ENCODE assay signal across 8 mouse cellular contexts in the genomic region with DNA sequence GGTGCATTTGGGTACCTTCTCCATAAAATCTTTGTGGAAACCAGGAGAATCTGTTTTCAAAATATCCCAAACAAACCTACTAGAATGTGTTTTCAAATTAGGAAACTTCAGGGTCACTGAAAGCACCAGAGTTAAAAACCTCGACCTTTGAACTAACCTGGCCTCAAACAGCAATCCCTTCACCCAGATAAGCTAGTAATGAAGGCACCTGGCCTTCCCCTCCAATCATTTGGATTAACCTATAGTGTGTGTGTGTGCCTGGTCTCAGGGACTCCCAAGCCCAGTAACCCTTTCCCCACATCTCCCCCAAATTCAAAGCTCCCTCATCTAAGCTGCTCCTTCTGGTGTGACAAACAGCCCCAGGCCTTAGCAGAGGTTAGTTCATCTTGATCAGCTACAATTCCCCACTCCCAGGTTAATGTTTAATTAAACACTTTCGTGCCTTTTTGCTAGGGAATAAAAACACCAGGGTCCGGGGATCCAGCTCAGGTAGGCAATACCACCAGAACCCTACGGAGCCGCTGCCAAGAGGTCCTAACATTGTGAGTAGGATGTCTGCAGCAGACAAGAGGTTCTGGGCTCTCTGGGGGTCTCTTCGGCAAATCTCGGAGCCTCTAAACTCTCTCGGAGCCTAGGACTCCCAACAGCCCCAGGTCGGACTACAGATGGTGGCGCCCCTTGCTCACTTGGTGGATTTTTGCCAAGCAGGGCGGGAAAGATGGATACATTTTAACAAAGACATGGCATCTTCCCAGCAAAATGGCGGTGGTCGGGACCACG. TPM values are rescaled to one million over a fixed set of nuclear protein-coding genes. Genes with fewer than 3 reads are reported as not detected.
A peak's percentile ranks its signal among the peaks of the same experiment; 100 is the strongest.
DNase-seq lines count a peak whose midpoint lies in the region; ATAC-seq and TF ChIP-seq lines count a peak whose summit lies in the region.

No protein-coding gene starts in this region.

- peaks cover 12% of the 10 kb centered on the region for H3K4me1 ChIP-seq in liver, adult 2 months (ENCODE audit: control insufficient read depth, insufficient read depth, low read length)
- H3K4me1 ChIP-seq in heart, embryonic 15.5 days (replicated peaks) = peaks cover 31% of the 10 kb centered on the region
- H3K4me1 ChIP-seq in limb, embryonic 10.5 days = peaks cover 73% of the 10 kb centered on the region
- H3K4me1 ChIP-seq in stomach, embryonic 14.5 days (ENCODE audit: control insufficient read depth, insufficient read depth, low read length) = peaks cover 23% of the 10 kb centered on the region; the same call in 1 of the 2 replicates

- H3K9ac ChIP-seq in liver, adult 2 months (ENCODE audit: low read depth, low read length) = peak overlapping the region; percentile 94
- H3K9ac ChIP-seq in heart, embryonic 15.5 days = no peak overlapping the region
- H3K9ac ChIP-seq in stomach, embryonic 14.5 days (replicated peaks; ENCODE audit: low read depth, low read length) = no peak overlapping the region

- H3K4me2 ChIP-seq in heart, embryonic 15.5 days = peak overlapping the region; percentile 98
- H3K4me2 ChIP-seq in stomach, embryonic 14.5 days (replicated peaks; ENCODE audit: low read depth, low read length) = peak overlapping the region; percentile 89

- no peak for ATAC-seq in heart, embryonic 15.5 days (replicated peaks; ENCODE audit: insufficient number of reproducible peaks, insufficient read depth, low FRiP score, low read depth)
- no peak for ATAC-seq in stomach, embryonic 14.5 days (ENCODE audit: insufficient number of reproducible peaks, insufficient read depth, low FRiP score, low read depth)

- WGBS in liver, adult 2 months = 28% methylated on average over 14 of the region's 14 CpGs
- 55% methylated on average over 14 of the region's 14 CpGs for WGBS in heart, embryonic 15.5 days
- 52% methylated on average over 14 of the region's 14 CpGs for WGBS in limb, embryonic 10.5 days
- 45% methylated on average over 14 of the region's 14 CpGs for WGBS in stomach, embryonic 14.5 days

- no peak for TF ChIP-seq CTCF in liver, adult 2 months (IDR thresholded peaks at IDR 0.05; ENCODE audit: low read depth, low read length)

- peak; percentile 70; the same call in 1 of the 2 replicates for TF ChIP-seq POLR2A in liver, adult 2 months (IDR thresholded peaks at IDR 0.05; ENCODE audit: extremely low read depth, insufficient read depth, low read length)

- peak overlapping the region; percentile 97 for H3K27ac ChIP-seq in liver, adult 2 months (replicated peaks; ENCODE audit: insufficient read depth, low read depth, low read length)
- no peak overlapping the region for H3K27ac ChIP-seq in heart, embryonic 15.5 days
- H3K27ac ChIP-seq in limb, embryonic 10.5 days = peak overlapping the region; percentile 100
- H3K27ac ChIP-seq in stomach, embryonic 14.5 days (ENCODE audit: low read length) = peak overlapping the region; percentile 30; the same call in 1 of the 2 replicates

- peaks cover 11% of the 10 kb centered on the region; the same call in 1 of the 2 replicates for H3K79me2 ChIP-seq in liver, adult 2 months (ENCODE audit: control insufficient read depth, insufficient read depth, low read length)

- H3K4me3 ChIP-seq in liver, adult 2 months (ENCODE audit: insufficient read depth, low read depth, low read length) = peak overlapping the region; percentile 92
- peak overlapping the region; percentile 77 for H3K4me3 ChIP-seq in heart, embryonic 15.5 days
- H3K4me3 ChIP-seq in limb, embryonic 10.5 days = peak overlapping the region; percentile 76
- H3K4me3 ChIP-seq in stomach, embryonic 14.5 days (ENCODE audit: low read depth, low read length) = peak overlapping the region; percentile 53

- H3K9me3 ChIP-seq in heart, embryonic 15.5 days (replicated peaks) = no peaks in the 10 kb centered on the region
- no peaks in the 10 kb centered on the region for H3K9me3 ChIP-seq in limb, embryonic 10.5 days (replicated peaks)
- no peaks in the 10 kb centered on the region for H3K9me3 ChIP-seq in stomach, embryonic 14.5 days (ENCODE audit: control insufficient read depth, low read depth, low read length)

- DNase-seq in liver, adult 2 months (ENCODE audit: extremely low read depth, low read depth, low spot score) = peak; percentile 96
- DNase-seq in liver = no peak
- DNase-seq in limb, embryonic 10.5 days (ENCODE audit: low spot score) = no peak
- no peak for DNase-seq in urinary bladder, postnatal 10 days (ENCODE audit: low spot score)
- DNase-seq in embryo, embryonic 11 days = no peak
- DNase-seq in layer of hippocampus, postnatal 10 days (ENCODE audit: low spot score in 2 of 2) = no peak

- no peaks in the 10 kb centered on the region for H3K36me3 ChIP-seq in liver, adult 2 months (ENCODE audit: control insufficient read depth, insufficient read depth, low read length)
- no peaks in the 10 kb centered on the region for H3K36me3 ChIP-seq in heart, embryonic 15.5 days
- H3K36me3 ChIP-seq in limb, embryonic 10.5 days = no peaks in the 10 kb centered on the region
- H3K36me3 ChIP-seq in stomach, embryonic 14.5 days (ENCODE audit: control insufficient read depth, insufficient read depth, low read length) = no peaks in the 10 kb centered on the region

- no peaks in the 10 kb centered on the region for H3K27me3 ChIP-seq in liver, adult 2 months (ENCODE audit: control insufficient read depth, insufficient read depth, low read length)
- no peaks in the 10 kb centered on the region for H3K27me3 ChIP-seq in heart, embryonic 15.5 days
- 0 out of 2 replicates have a peak, but pooled peaks cover 10% of the 10 kb centered on the region for H3K27me3 ChIP-seq in limb, embryonic 10.5 days (ENCODE audit: low read depth, poor library complexity, severe bottlenecking)
- H3K27me3 ChIP-seq in stomach, embryonic 14.5 days (ENCODE audit: control insufficient read depth, insufficient read depth, low read length) = no peaks in the 10 kb centered on the region

RNA-seq across cellular contexts. Expression of a gene that starts 1.5 kb away (rescaled TPM):
- total RNA-seq in liver, adult 2 months (2014; rRNA removed) = 64.2 and 82.1 TPM in 2 replicates
- polyA plus RNA-seq in liver, adult 2 months (2012; rRNA removed) = 68.0 and 79.0 TPM in 2 replicates
- polyA plus RNA-seq in heart, embryonic 15.5 days (2015; fragmentation: Nextera tagmentation; extraction: Ambion mirVana) = 289 and 300 TPM in 2 replicates
- 330 and 448 TPM in 2 replicates for polyA plus RNA-seq in limb, embryonic 10.5 days (2016; fragmentation: Nextera tagmentation; extraction: Ambion mirVana)
- 160 and 175 TPM in 2 replicates for polyA plus RNA-seq in stomach, embryonic 14.5 days (2014; fragmentation: Nextera tagmentation; extraction: Ambion mirVana)
- total RNA-seq in layer of hippocampus, postnatal 10 days (2021) = 10 to 100 TPM; 80.6 to 80.7 TPM

RNA-seq across cellular contexts. Expression of a gene that starts 15.0 kb away (rescaled TPM):
- not detected in 2 replicates for total RNA-seq in liver, adult 2 months (2014; rRNA removed)
- 0.09 TPM in 1 of 2 replicates, not detected in the other for polyA plus RNA-seq in liver, adult 2 months (2012; rRNA removed)
- not detected in 2 replicates for polyA plus RNA-seq in heart, embryonic 15.5 days (2015; fragmentation: Nextera tagmentation; extraction: Ambion mirVana)
- polyA plus RNA-seq in limb, embryonic 10.5 days (2016; fragmentation: Nextera tagmentation; extraction: Ambion mirVana) = 0.13 TPM in 1 of 2 replicates, not detected in the other
- polyA plus RNA-seq in stomach, embryonic 14.5 days (2014; fragmentation: Nextera tagmentation; extraction: Ambion mirVana) = 0.30 and 0.39 TPM in 2 replicates
- total RNA-seq in layer of hippocampus, postnatal 10 days (2021) = under 1 TPM; 0.33 to 0.48 TPM

RNA-seq across cellular contexts. Expression of a gene that starts 36.0 kb away (rescaled TPM):
- total RNA-seq in liver, adult 2 months (2014; rRNA removed) = 5.1 and 6.4 TPM in 2 replicates
- polyA plus RNA-seq in liver, adult 2 months (2012; rRNA removed) = 22.5 and 27.1 TPM in 2 replicates
- polyA plus RNA-seq in heart, embryonic 15.5 days (2015; fragmentation: Nextera tagmentation; extraction: Ambion mirVana) = 20.4 and 31.6 TPM in 2 replicates
- polyA plus RNA-seq in limb, embryonic 10.5 days (2016; fragmentation: Nextera tagmentation; extraction: Ambion mirVana) = 73.8 and 77.9 TPM in 2 replicates
- 42.7 and 44.1 TPM in 2 replicates for polyA plus RNA-seq in stomach, embryonic 14.5 days (2014; fragmentation: Nextera tagmentation; extraction: Ambion mirVana)
- total RNA-seq in layer of hippocampus, postnatal 10 days (2021) = 10 to 100 TPM; 19.5 to 22.2 TPM

RNA-seq across cellular contexts. Expression of a gene that starts 48.3 kb away (rescaled TPM):
- total RNA-seq in liver, adult 2 months (2014; rRNA removed) = 82.1 and 94.2 TPM in 2 replicates
- polyA plus RNA-seq in liver, adult 2 months (2012; rRNA removed) = 98.3 and 103 TPM in 2 replicates
- 131 and 151 TPM in 2 replicates for polyA plus RNA-seq in heart, embryonic 15.5 days (2015; fragmentation: Nextera tagmentation; extraction: Ambion mirVana)
- 278 and 295 TPM in 2 replicates for polyA plus RNA-seq in limb, embryonic 10.5 days (2016; fragmentation: Nextera tagmentation; extraction: Ambion mirVana)
- 218 and 224 TPM in 2 replicates for polyA plus RNA-seq in stomach, embryonic 14.5 days (2014; fragmentation: Nextera tagmentation; extraction: Ambion mirVana)
- total RNA-seq in layer of hippocampus, postnatal 10 days (2021) = 100 to 1,000 TPM in 1 of 2 experiments, 10 to 100 TPM in 1; 94.6 to 102 TPM
